Mouse (Mus musculus): Measurements from ENCODE around the gene Qtrt2. TPM values are rescaled to one million over a fixed set of nuclear protein-coding genes. Genes with fewer than 3 reads are reported as not detected.

Qtrt2 gene
- 10 to 100 TPM; 45.5 to 46.5 TPM for total RNA-seq (2021)
- long read RNA-seq, experiment 1, partial matches to known transcripts: 0 of 3 reads
- long read RNA-seq, experiment 1, other reads (novel, unspliced or antisense): 3 of 3 reads
- long read RNA-seq, experiment 2, partial matches to known transcripts: 0 of 11 reads
- long read RNA-seq, experiment 2, other reads (novel, unspliced or antisense): 9 of 11 reads

GRCm38 (mm10) chr16:43926341-43926859 is at the start of gene Qtrt2:
Gene Qtrt2 (minus strand): TSS chr16:43926809.
- DNase-seq (ENCODE audit: low spot score in 2 of 2): no peak

- no peak for DNase-seq (ENCODE audit: low spot score in 2 of 2)
Observed at GRCm38 (mm10) chr16:43973606-43974220, 47.1 kb upstream of the Qtrt2 start.

DNA sequence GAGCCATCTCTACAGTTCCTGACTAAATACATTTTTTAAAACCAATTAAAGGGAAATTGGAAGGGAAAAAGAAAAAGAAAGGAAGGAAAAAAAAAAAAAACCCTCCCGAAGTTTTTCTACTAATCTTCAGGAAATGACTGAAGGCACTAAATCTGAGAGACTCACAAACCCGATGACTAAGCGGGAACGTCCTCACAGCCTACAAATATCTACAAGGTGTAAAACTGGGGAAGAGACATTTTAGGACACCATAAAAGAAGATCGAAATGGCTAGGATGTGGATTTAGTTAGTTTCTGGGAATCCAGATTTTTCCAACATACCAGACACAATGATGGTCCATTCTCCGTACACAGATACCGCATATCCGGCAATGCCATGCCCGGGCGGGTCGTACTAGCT is 46.5 kb upstream of the Qtrt2 start:
- DNase-seq (ENCODE audit: low spot score in 2 of 2): no peak

DNA sequence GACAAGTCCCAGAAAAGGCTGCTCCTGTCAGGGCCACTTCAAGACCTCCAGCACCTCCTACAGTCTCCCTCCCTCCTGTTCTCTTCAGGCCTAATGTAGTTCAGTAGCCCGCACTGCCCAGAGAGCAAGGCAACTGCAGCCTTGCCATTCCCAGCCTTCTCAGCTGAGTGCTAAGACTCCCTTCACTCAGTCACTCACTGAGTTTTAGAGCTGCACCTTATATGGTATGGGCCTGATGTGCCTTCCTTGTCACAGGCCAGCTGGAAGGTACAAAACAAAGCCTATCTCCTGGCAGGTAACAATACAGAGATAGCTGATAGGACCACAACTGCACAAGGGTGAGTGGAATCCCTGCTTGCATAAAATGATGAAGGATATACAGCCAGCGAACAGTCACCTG is 45.8 kb upstream of the Qtrt2 start:
- no peak for DNase-seq (ENCODE audit: low spot score in 2 of 2)

DNA sequence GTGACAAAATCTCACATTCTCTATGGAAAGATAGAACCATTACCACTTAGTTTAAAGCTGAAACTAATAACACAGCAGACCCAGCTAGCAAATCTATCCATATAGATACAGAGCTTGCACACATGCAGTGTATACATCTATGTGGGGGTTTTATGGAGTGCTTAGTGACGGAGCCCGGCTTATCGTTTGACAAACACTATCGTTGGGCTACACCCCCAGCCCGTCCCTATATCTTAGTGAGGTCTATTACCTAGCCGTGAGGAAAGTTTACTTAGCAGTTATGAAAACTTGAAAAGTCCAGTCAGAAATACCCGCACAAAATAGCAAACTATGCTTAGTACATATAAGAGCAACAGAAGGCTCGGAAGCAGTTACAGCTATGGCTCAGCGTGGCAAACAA is 45.1 kb upstream of the Qtrt2 start:
- no peak for DNase-seq (ENCODE audit: low spot score in 2 of 2)

GRCm38 (mm10) chr16:43971189-43971588 is 44.6 kb upstream of the Qtrt2 start:
- no peak for DNase-seq (ENCODE audit: low spot score in 2 of 2)

DNA sequence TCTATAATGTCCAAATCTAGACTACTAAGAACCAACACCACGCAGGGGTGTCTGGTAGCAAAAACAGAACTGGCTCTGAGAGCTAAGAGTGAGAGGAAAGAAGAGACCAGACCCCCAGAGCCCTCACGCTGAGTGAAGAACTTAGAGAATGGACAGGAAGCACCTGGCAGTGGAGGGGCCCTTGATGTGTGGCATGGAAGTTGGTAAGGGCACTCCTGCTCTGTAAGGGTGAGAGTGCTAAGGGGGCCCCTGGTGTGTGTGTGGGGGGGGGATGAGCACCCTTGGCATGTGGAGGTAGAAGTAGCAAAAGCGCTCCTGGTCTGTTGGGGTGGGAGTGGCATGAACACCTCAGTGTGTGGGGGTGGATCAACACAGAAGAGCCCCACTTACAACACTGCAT is 43.8 kb upstream of the Qtrt2 start:
- no peak for DNase-seq (ENCODE audit: low spot score in 2 of 2)

DNA sequence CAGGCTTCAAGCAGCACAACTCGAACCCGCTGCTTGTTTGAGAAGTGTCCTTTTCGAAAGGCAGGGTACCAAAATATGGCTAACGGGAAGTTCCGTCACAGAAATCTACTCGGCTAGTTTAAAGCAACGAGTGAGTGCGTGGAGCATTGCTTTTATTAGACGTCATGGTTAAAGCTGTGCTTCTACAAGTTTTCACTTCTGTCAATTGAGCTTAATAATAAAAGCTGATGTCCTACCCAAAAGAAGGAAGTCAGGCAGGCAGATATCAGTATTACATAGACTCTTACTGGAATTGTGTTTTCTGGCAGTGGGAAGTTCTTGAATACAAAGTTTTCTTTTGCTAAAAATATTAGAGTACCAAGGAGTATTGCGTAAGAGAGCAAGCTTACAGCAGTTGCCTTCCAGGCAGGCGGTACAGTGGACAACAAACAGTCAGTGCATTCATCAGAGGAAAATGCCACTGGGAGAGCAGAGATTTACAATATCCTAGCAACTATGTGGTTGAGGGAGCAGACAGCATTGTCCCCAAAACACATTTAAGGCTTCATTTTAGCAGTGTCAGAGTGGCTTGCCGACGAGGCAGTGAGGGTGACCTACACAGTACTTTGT is 39.3 kb upstream of the Qtrt2 start:
- no peak for DNase-seq (ENCODE audit: low spot score in 2 of 2)

GRCm38 (mm10) chr16:43963780-43964179 is 37.2 kb upstream of the Qtrt2 start:
- no peak for DNase-seq (ENCODE audit: low spot score in 2 of 2)

- no peak for DNase-seq (ENCODE audit: low spot score in 2 of 2)
Observed at GRCm38 (mm10) chr16:43963291-43963690, 36.7 kb upstream of the Qtrt2 start.

- no peak for DNase-seq (ENCODE audit: low spot score in 2 of 2)
Observed at GRCm38 (mm10) chr16:43958038-43958437, 31.4 kb upstream of the Qtrt2 start.

DNA sequence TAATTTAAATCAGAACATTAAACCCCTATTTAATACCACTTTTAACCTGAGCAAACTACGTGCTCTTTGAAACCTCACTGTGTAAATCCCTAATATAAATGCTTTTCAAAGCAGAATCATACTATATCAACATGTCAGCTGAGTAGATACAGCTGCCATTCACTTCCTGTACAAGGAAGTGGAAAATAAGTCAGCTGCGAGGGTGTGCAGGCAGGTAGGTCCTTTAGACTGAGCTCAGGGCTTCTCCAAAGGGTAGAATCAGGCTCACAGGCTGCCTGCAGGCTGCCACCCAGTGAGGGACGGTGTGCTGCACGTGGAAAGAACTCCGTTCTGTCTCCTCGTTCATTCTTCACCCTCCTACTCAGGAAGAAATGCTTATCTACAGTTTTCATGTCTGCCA is 28.3 kb upstream of the Qtrt2 start:
- no peak for DNase-seq (ENCODE audit: low spot score in 2 of 2)

DNA sequence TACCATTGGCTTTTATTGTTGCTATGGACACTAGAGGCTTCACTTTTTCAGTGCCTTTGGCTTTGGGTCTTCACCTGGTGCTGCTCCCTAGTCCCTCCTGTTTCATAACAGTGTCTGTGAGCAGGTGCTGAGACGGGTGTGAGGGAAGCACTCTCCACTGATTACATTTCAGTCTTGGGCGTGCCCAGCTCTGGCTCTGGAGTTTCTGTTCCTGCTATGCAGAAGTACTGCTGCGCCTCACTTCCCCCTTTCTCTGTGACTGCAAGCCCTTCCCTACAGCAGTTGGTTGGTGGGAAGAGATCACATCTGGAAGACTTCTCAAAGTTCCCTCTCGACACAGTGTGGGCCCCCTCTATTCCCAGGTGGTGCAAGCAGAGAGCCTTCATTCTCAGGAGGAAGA is 25.0 kb upstream of the Qtrt2 start:
- no peak for DNase-seq (ENCODE audit: low spot score in 2 of 2)

DNA sequence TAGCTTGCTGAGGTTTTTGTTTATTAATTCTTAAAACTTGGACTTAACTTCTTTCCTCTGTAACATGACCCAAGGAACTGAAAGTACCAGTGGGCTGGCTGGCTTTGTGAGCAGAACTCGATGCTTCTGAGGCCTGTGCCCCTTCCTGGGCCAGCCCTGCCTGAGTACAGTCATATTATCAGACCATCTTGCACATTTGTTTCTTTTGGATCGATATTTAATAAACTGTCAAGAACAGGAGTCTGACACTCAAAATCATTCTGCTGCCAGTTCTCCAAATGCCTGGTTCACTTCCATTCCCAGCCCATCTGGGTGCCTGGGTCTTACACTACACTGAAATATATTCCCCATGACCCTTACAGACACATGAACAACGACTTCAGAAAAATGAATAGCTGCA is 19.3 kb upstream of the Qtrt2 start:
- DNase-seq (ENCODE audit: low spot score in 2 of 2): no peak

- DNase-seq (ENCODE audit: low spot score in 2 of 2): no peak
Observed at GRCm38 (mm10) chr16:43945351-43945750, 18.7 kb upstream of the Qtrt2 start.

- DNase-seq (ENCODE audit: low spot score in 2 of 2): no peak
Observed at GRCm38 (mm10) chr16:43940846-43941245, 14.2 kb upstream of the Qtrt2 start.

- DNase-seq (ENCODE audit: low spot score in 2 of 2): no peak
Observed at GRCm38 (mm10) chr16:43935892-43936291, 9.3 kb upstream of the Qtrt2 start.

DNA sequence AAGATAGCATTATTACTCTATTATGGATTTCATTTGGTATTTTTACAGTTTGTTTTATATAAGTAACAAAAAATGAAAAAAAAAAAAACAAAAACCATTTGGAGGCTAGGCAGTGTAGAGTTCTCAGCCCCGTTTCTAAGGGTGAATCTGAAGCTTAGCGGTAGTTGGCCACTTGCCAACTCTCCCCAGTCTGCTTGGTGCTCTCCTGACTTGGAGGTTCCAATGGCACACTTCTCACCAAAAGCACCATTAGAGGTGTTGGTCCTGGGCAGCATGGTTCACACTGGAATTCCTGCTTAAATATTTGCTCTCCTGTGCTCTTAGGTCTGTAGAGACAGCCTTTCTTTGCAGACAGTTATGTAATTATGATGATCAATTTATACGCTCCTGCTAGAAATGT is 8.8 kb upstream of the Qtrt2 start:
- no peak for DNase-seq (ENCODE audit: low spot score in 2 of 2)

- DNase-seq (ENCODE audit: low spot score in 2 of 2): no peak
Observed at GRCm38 (mm10) chr16:43934856-43935255, 8.2 kb upstream of the Qtrt2 start.

DNA sequence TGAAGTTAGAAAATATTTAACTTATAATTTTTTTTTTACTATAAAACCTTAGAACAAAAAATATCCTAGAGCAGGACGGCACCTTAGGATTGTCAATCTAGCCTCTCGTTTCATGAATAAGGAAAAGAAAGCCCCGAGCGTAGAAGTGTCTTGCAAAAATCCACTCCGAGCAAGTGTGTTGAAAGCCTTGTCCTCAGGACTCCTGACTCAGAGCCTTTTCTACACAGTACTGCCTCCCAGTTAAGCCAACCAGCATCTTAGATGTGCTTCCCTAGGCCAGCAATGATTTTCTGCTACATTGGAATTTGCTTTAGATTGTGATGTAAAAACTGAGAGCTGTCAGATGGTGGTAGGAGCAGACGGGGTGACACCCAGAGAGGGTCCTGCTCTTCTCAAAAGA is 6.4 kb upstream of the Qtrt2 start:
- no peak for DNase-seq (ENCODE audit: low spot score in 2 of 2)

GRCm38 (mm10) chr16:43932319-43932718 is 5.7 kb upstream of the Qtrt2 start:
- no peak for DNase-seq (ENCODE audit: low spot score in 2 of 2)

GRCm38 (mm10) chr16:43931502-43931901 is 4.9 kb upstream of the Qtrt2 start:
- no peak for DNase-seq (ENCODE audit: low spot score in 2 of 2)

DNA sequence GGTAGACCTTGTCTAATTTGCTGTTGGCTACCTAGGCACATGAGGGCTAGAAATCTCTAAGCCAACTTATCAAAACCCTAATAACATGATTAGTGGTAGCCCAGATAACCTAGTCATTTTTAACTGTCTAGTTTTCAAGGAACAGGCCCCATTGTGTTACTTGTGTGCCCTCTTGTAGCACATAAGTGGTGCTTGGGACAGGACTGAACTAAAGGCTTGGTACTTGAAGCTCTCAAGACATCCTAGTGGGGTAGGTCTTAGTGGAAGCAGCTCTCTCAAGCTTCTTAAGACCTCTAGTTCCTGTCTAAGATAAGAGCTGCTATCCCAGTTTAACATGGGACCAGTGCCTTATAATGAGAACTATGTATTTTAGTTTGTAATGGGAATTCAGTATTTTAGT is 4.0 kb upstream of the Qtrt2 start:
- no peak for DNase-seq (ENCODE audit: low spot score in 2 of 2)
